In the genomic region with DNA sequence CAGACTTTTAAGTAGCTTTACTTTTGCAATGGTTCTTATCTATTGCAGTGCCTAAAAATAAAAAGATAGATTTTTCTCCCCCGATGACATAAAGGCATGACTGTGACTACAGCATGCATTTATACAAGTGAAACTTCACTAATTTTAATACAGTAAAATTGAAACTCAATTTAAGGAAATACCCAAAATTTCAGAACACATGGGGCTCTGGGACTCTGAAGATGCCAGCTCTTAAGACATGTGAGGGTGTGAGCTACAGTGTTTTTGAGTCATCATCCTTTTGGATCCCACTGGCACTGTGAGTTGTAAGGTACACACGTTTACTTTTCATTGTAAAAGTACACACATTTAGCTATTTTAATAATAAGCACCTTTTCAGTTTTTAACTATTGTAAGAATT, we compare ENCODE assay signal across 19 mouse cellular contexts.
"Had no signal": no experiment of that assay in that cellular context is flagged by ENCODE, and none has a peak within 500 bp of the region (broad histone marks: within the 10 kb centered on the region; RNA-seq: fewer than 3 reads in every experiment).

No protein-coding gene starts in this region.

- ATAC-seq: liver, postnatal 0 days; lung, postnatal 0 days; midbrain, embryonic 13.5 days had no signal

- H3K4me2 ChIP-seq: limb, embryonic 12.5 days; limb, embryonic 15.5 days; liver, embryonic 11.5 days; lung, embryonic 14.5 days; midbrain, embryonic 13.5 days had no signal

- H3K9me3 ChIP-seq: limb, embryonic 12.5 days; limb, embryonic 15.5 days; midbrain, embryonic 13.5 days had no signal

- H3K27me3 ChIP-seq: limb, embryonic 12.5 days; limb, embryonic 15.5 days; midbrain, embryonic 13.5 days had no signal

- H3K4me3 ChIP-seq: layer of hippocampus, adult 2 months; left cerebral cortex, adult 2 months; limb, embryonic 12.5 days; limb, embryonic 15.5 days; midbrain, embryonic 13.5 days had no signal

- DNase-seq: kidney, adult 2 months; kidney, postnatal 25 days; layer of hippocampus, adult 9-11 months; layer of hippocampus, postnatal 36 days; liver, postnatal 0 days; lung, embryonic 14.5 days; thymus, adult 2 months; thymus, postnatal 14 days; thymus, postnatal 4 days had no signal

- H3K27ac ChIP-seq: kidney, postnatal 0 days; layer of hippocampus, adult 2 months; left cerebral cortex, adult 2 months; limb, embryonic 12.5 days; limb, embryonic 15.5 days; liver, embryonic 14.5 days; midbrain, embryonic 13.5 days; stomach, postnatal 0 days had no signal

- H3K4me1 ChIP-seq: limb, embryonic 12.5 days; limb, embryonic 15.5 days; midbrain, embryonic 13.5 days had no signal

- H3K9ac ChIP-seq: limb, embryonic 12.5 days; limb, embryonic 15.5 days; liver, embryonic 14.5 days; liver, postnatal 0 days; lung, embryonic 14.5 days; midbrain, embryonic 13.5 days had no signal
